Mouse (Mus musculus): Measurements from ENCODE around the gene Htr2b.

Gene Htr2b

DNA sequence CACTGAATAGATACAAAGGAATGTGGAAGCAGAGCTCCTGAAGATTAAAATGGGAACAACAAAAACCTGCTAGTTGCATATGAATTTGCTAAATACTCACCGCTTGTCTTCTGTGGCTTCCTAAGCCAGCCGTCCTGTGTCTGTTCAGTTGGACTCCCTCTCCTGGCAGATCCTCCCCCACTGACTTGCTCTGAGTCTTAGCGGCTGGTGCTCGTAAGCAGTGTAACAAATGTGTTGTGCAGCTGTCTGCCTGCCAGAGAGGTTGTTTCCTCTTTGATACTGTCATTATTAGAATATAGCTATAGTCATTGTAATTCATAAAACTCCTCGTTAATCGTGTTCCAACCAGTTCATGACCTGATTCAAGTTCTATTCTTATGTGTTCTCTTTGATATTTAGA is at the start of gene Htr2b:
Htr2b (minus strand) TSS at position 192 of the 400 bp plus-strand sequence.
- peak; percentile 7 for DNase-seq (ENCODE audit: low spot score)

DNA sequence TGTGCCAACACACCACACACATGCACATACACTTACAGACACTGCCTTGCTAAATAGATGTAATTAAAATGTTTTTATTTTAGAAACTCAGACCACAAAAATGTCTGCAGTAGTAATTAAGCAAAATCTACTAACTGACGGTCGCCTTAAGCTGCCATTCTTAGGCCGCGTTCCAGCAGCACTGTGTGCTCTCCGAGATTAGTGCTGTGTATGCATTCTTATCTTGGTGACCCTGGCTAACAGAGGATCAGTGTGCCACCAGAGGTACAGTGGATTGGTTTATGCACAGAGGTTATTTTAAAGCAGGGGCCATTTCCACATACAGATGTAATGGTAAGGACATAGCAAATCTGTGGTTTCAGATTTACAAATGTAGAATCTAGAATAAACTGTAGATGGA is 49.3 kb upstream of the Htr2b start:
- DNase-seq (ENCODE audit: low spot score): no peak

DNA sequence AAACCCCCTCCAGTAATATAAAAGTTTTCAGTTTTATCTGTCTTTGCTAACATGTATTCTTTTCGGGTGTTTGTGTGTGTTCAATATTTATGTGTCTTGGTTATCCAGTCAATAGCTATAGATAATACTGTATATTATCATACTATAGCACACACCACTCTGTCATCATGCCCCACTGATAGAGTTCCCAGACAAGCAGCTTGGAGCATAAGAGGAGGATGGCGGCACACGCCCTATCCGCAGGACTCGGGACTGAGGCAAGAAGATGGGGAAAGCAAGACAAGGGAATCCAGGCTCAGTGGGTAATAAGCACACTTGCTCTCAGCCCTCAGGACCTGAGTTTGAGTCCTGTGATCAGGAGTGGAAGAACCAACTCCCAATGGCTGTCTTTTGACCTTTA is 48.7 kb upstream of the Htr2b start:
- DNase-seq (ENCODE audit: low spot score): no peak

DNA sequence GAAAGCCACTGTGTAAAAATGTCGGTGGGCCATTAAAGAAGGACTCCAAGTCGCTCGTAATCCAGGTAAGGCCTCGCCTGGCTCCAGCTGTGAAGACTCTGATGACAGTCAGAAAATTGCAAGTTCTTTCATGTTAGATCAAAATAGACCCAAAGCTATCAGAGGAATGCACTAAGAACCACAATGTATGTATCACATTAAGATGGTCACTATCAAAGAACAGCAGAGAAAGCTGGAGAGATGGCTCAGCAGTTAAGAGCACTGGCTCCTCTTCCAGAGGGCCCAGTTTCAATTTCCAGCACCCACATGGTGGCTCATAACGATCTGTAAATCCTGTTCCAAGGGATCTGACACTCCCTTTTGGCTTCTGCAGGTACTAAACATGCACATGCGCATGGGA is 48.3 kb upstream of the Htr2b start:
- DNase-seq (ENCODE audit: low spot score): no peak

DNA sequence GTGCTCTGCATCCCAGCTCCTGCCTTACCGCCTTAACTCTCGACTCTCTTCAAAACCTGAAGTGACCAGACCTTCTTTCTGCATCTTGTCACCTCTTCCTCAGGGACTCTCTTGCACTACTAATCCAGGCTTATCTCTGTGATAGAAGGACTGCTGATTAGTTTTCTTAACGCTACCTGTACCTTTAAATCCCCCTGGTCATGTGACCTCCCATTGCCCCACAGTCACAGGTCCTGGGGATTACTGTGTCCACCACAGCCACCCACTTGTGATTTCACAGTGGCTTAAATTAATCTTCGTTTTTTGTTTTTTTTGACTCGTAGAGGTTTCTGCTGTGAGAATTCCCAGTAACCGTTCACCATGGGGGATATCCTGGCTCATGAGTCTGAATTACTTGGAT is 44.8 kb upstream of the Htr2b start:
- no peak for DNase-seq (ENCODE audit: low spot score)

DNA sequence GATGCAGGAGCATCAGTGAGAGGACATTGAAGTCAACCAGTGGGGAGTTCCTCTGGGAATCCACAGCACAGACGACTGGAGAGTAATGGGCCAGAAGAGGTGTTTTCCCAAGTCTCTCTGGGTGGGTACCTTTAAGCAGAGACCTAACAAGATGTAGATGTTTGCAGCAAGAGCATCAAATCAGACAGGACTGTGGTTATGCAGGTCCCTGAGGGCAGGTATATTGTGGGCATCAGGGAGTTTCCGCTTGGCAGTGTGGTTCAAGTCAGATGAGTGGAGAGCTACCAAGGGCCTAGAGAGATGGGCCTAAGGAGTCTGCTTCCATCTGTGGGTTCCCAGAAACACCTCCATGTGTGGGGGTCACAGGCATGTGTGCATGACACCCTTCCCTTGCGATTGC is 44.3 kb upstream of the Htr2b start:
- DNase-seq (ENCODE audit: low spot score): no peak

DNA sequence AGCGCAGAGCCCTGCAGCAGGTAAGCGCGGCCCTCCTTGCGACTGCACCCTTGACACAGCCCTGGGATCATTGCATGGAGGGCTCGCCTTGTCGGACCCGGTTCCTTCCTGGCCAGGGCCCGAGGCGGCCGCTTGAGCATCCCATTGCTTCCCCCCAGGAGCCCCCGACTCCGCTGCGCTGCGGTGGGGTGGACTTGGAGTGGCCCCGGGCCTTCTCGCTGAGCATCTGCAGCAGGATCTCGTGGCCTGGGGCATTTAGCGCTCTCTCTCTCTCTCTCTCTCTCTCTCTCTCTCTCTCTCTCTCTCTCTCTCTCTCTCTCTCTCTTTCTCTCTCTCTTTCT is 43.0 kb upstream of the Htr2b start:
- DNase-seq (ENCODE audit: low spot score): no peak

DNA sequence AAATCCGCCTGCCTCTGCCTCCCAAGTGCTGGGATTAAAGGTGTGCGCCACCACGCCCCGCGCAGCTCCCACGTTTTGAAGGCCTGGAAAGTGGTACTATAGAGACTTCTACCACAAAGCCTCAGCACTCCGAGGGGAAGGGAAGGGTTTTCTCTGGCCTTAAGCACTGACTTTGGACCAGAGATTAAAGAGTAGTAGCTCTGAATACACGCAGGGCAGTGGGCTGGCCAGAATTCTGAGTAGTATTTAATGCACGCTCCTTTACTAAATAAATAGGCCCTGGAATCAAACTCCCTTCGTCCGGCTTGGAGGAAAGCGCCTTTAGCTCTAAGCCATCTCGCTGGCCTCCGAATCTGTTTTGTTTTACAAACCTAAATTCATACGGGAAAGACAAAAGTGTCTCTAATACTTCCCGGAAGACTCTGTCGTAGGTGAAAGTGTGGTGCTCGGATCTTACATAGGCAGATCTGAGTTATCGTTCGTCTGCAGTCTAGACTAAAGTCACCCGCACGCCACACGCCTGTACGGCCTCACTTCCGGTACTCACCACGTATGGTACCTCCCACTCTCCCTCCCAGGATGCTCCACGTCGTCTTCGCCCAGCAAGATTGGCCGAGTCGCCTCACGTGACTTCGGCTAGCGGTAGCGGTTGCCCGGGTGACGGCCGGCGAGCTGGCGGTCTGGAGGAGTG is 42.5 kb upstream of the Htr2b start, which contains the start of gene Armc9:
Armc9 (plus strand) TSS at position 648 of the 691 bp plus-strand sequence.
- peak; percentile 90 for DNase-seq (ENCODE audit: low spot score)

DNA sequence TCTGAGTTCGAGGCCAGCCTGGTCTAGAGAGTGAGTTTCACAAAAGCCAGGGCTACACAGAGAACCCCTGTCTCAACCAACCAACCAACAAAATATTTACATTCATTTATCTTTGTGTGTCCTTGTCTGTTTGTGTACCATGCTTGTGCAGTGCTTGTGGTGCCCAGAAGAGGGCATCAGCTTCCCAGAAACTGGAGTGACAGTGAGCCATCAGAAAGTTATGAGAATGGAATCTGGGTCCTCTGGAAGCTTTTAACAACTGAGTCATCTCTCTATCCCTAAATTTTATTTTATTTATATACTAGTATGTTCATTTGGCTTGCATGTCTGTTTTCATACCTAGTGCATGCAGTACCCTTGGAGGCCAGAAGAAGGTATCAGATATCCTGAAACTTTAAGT is 40.8 kb upstream of the Htr2b start:
- no peak for DNase-seq (ENCODE audit: low spot score)

DNA sequence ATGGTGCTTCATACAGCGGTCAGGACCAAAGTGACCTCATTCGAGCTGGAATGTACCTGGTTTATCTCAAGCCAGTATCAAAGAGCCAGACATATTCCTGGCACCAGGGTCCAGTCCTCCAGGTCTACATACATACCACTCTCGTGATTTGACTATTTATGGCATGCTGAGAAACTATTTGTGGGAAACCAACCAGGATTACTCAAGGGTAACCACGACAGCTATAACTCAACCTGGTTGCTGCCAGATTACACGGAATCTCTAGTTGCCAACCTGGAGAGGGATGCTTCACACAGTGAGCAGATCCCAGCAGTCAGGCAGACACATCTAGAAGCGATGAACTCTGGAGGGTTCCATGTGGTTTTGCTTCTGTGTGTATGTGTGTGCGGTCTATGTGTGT is 39.6 kb upstream of the Htr2b start:
- no peak for DNase-seq (ENCODE audit: low spot score)

DNA sequence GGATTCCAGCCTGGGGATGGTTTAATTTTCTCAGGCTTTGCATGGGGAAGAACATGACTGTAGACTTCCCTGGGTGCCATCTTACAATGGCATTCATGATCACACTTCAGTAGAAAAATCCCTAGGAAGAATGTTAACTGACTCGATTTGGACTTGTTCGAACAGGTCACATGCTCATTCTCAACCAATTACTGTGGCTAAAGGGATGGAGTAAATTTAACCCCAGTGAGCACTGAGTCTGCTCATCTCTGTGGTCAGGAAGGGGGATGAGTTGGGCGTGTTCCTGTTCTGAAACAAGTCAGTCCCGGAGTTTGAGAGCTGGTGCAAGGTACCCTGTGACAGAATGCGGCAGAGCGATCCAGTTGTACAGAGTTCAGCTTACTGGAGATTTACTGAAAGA is 39.2 kb upstream of the Htr2b start:
- DNase-seq (ENCODE audit: low spot score): no peak

DNA sequence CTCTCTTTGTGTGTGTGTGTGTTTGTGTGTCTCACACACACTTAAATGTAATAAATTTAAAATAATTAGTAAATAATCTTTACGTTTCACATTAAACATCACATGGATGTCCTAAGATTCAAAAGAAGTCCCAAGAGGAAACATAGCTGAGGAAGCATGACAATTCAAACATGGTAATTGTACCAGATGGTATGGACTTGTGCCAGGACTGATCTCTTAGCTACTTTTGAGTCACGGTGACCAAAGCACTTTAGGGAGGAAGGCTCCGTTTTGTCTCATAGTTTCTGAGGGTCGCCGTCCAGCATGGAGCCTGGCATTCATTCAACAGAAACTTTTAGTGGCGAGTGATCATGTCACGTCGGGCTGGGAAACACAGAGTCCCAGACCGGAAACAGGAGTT is 36.4 kb upstream of the Htr2b start:
- no peak for DNase-seq (ENCODE audit: low spot score)

DNA sequence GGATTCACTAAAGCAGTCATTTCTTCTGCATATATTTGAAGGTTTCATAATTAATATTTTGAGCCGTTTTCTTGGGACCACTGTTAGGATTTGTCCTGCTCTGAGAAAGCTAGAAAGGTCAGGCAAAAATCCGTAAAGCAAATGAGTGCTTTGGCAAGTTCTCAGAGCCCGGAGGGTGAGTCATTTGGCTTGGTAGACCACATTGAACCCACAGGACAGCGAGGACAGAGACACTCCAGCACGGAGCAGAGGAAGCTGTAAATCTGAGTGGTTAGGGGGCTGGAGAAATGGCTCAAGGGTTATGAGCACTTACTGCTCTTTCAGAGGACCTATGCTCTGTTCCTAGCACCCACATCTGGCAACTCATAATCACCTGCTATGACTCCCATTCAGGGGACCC is 35.8 kb upstream of the Htr2b start:
- peak; percentile 19 for DNase-seq (ENCODE audit: low spot score)

DNA sequence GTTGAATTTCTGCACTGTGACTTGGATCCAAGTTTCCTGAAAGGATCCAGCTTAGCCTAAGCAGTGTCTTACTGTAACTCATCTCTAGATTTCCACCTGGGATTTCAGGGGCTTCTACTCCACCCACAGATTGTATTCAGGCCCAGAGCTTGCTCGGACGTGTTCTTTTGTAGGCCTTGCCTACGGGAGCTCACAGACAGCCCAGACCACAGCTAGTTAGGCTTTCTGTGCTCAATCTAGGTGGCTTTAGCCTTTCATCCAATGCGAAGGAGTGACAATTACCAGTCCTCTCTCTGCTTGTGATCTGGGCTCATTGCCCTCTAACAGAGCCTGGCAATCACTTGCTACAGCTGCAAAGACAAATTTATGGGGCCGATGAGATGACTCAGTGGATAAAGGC is 34.5 kb upstream of the Htr2b start:
- no peak for DNase-seq (ENCODE audit: low spot score)

DNA sequence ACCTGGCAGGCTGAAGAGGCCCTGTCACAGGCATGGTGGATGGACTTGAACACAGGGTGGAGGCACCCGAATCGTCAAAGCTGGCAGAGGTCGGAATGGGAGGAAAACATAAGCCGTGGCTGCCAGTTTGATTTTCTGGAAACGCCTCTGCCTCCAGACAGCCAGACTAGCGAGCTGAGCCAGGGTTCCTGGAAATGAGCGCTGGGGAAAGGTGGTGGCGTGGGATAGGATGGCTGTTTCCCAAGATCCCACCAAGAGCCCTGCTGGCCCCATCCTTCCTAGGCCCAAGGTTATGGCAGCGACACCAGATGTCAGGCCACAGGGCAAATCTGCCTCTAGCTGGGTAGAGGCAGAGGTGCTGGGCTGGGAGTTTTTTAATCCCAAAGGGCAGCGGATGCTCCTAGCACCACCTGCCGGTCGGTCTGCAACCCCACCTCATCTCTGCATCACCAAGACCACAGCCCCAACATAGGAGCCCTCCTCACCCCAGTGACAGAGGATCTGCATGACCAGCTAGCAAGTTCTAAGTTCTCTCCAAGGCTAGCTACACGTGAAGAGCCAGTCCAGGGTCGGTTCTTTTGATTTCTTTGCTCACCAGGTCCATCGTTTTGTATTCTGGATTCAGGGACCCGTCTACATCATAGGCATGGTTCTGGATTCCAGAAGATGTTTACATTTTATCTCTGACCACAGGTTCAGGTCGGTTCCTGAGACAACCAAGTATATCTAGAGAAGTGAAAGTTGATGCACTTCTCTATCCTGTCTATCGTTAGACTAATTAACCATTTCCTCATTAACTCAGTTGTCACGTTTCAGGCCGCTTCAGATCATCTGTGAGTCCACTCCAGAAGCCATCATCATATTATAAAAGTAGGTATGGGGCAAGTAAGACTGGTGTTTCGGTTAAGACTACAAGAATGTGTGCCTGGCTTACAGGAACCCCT is 32.5 kb upstream of the Htr2b start:
- no peak for DNase-seq (ENCODE audit: low spot score)

DNA sequence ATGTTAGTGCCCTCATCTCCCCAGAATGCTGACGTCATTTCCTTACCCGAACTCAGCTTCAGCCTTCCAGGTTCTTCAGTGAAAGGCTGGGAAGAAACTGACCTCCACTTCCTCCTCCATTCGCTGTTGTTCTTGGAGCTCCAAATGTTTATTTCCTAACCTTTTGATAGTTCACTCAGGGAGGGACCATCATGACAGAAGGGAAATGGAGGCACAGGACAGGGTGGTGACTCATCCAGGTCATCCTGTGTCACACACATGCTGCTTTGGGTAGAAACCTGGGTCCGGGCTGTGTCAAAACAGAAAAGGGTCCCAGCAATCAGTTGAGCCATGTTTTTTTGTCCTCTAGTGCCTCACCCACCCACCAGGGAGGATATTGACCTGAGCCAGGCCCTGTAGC is 31.4 kb upstream of the Htr2b start:
- no peak for DNase-seq (ENCODE audit: low spot score)

DNA sequence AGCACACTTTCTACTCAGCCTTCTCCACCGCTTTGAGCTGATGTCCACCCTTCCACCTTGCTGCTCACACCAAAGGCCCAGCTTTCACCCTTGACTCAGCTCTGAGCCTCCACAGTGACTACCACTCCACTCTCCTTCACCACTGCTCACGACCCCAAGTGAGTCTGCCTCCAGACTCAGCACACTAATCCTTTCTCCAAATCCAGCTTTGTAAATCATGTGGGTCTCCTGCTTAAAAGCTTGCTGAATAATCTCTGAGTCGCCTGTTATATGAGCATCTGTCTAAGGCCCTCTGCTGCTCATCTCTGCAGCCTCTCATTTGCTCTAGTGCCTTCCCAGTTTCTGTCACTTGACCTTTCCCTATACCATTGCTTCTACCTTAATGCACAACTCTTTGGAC is 29.3 kb upstream of the Htr2b start:
- no peak for DNase-seq (ENCODE audit: low spot score)

DNA sequence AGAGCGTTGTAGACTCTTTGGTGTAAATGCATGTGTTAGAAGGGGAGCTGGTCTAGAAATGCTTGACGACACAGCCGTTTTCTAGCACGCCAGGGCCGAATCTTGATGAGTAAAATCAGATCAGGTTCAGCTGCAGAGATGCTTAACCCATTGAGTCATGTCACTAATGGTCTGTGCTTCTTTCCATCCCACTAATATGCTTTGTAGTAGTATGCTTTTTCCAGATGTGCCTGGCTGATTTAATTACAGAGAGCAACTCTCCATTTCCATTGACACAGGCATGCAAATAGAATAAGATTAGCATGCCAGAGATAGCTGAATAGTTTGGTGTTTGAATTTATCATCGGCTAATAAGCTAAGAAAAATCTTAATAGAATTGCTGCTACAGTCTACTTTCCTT is 23.5 kb upstream of the Htr2b start:
- DNase-seq (ENCODE audit: low spot score): no peak

DNA sequence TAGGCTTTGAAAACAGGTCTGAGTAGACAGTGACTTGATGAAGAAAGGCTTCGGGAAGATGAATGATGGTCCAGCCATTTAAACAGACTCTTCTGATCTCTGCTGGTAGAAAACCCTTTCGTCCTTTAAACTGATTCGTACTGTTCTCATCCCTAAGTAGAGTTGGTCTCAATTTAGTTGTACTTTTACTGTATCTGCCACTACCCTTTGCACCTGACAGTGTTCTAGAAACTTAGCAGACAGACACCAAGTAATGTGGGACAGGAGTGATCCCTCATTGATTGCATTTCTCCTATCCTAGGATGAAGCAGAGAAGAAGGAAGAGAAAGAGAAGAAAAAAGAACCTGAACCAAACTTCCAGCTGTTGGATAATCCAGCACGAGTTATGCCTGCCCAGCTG is 21.6 kb upstream of the Htr2b start, which contains the start of gene Gm21972:
Gm21972 (plus strand) TSS at position 301 of the 400 bp plus-strand sequence.
- DNase-seq (ENCODE audit: low spot score): no peak

DNA sequence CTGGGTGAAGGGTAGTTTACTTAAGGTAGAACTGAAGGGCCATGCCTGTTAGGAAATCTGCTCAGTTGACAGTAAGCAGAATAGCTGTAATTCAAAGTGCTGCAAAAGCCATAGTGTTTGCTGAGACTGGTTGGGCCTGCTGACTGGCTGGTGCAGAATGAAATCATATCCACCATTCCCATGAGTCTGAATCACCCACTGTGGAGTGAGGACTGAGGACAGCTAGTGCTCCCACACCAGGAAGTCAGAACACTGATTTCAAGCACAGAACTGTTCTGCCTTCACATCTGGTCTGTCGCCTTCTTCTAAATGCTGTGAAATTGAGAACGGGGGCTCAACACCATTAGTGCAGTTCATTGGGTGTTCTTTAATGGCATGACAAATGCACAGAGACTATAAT is 14.3 kb upstream of the Htr2b start:
- no peak for DNase-seq (ENCODE audit: low spot score)

DNA sequence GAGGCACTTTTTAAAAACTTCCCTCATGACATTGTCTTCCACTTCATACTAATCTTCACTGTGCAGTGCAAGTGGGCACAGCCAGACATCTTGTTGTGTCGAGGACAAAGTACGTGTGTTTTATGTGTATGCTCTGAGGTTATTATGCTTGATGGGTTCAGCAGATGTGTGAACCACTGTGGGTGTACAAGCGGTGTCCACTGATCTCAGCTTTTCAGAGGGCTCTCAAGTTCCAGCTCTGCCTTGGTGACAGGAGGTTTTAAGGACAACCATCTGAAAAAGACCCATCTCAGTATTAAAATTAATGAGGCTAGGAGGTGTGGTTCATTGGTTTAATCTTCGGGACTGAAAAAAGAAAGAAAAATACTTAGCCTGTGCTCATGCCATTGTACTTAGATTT is 7.8 kb upstream of the Htr2b start:
- DNase-seq (ENCODE audit: low spot score): no peak

DNA sequence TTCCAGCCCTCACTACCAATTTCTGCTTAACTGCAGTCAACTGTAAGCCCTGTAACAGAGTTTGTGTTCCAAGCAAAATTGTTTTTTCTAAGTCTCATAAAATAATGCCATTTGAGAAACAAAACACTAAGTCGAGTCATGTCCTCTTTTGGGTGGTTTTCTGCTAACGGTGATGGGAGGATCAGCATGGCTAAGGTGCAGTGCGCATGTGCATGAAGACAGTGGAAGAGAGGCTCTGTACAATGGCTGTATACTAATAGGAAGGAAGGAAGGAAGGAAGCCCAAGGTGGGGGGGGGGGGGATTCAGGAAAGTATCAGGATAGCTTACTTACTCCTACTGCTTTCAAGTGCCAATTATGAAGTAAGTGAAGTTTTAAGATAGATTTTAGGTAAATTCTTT is 2.4 kb upstream of the Htr2b start:
- no peak for DNase-seq (ENCODE audit: low spot score)

DNA sequence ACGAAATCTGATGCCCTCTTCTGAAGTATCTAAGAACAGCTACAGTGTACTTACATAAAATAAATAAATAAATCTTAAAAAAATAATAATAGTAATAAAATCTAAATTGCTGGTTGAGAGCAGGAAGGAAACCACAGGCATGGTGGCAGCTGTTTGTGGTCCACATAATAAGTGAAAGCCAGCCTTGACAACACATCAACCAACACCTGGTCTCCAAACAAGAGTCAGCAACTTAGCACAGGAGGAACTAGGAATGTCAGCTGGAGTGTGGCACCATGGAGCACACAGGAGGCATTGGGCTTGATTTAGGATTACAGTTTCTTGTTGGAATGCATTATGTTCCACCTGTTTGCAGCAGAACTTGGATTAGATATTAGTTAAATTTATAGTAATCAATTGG is 6.7 kb downstream of the Htr2b start:
- no peak for DNase-seq (ENCODE audit: low spot score)

DNA sequence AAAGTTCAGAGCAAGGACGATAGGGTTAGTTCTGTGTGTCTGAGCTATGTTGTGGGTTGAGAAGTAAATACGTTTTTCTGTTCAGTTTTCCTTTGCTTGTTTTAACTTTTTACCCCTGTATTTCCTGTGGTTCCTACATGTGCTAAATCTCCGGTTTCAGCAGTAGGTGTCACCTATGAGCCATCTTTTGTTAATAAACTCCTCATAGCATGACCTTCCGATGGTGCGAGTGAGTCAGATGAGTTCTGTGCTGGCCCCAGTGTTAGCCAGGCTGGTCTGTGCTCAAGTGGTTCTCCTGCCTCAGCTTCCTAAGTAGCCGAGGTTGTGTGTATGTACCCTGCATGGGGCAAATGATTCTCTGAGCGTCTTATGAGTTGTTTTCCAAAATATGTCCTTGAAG is 17.4 kb downstream of the Htr2b start:
- no peak for DNase-seq (ENCODE audit: low spot score)
